Mouse (Mus musculus): ENCODE measurements at regions not wholly inside any gene's neighbourhood (a gene's known extent, or its start where the extent isn't known, plus 50 kb on each side); places are given as distances from the start of the nearest gene placed in this dataset.
"Not testable (repeated sequence)": the region's sequence is repeated elsewhere in the genome, so short reads cannot be mapped to it uniquely, and the experiment has no call there.

- H3K4me2 ChIP-seq (ENCODE audit: insufficient read depth, low read depth, poor library complexity, severe bottlenecking) = no peak overlapping the region
- in situ Hi-C loops (cut with MboI; ENCODE audit: low pct_ligation_motif_present, low pct_unique_long_range_greater_than_20kb, low sequenced_read_pairs) = no loop called here
- H3K4me3 ChIP-seq (replicated peaks in 1 of 3; ENCODE audit: low read depth in 2 of 3, low read length in 2 of 3, poor library complexity in 1 of 3) = no peak overlapping the region
- no peaks in the 10 kb centered on the region for H3K79me2 ChIP-seq (replicated peaks; ENCODE audit: control insufficient read depth, extremely low read depth, insufficient read depth, poor library complexity, severe bottlenecking)
- H3K9me3 ChIP-seq (replicated peaks; ENCODE audit: low read length) = peaks cover 12% of the 10 kb centered on the region
- H3K9ac ChIP-seq (ENCODE audit: insufficient read depth, low read depth) = no peak overlapping the region
- H3K27me3 ChIP-seq (replicated peaks) = no peaks in the 10 kb centered on the region
- dilution Hi-C loops (cut with MboI; ENCODE audit: extremely low pct_ligation_motif_present, extremely low pct_unique_long_range_greater_than_20kb, low sequenced_read_pairs) = no loop called here
- H3K36me3 ChIP-seq (replicated peaks in 1 of 2; ENCODE audit: control insufficient read depth in 1 of 2, insufficient read depth in 1 of 2, low read length in 1 of 2) = no peaks in the 10 kb centered on the region
- H3K4me1 ChIP-seq (ENCODE audit: control insufficient read depth in 1 of 2, insufficient read depth in 2 of 2) = no peaks in the 10 kb centered on the region
- TF ChIP-seq JUN (IDR thresholded peaks at IDR 0.05; ENCODE audit: insufficient read depth, low read depth, low read length) (no peak), UBTF (IDR thresholded peaks at IDR 0.05; ENCODE audit: low read depth, low read length) (no peak), SMC3 (IDR thresholded peaks at IDR 0.05; ENCODE audit: low read depth, low read length) (no peak), RCOR1 (conservative IDR thresholded peaks at IDR 0.05; ENCODE audit: low read depth, low read length) (no peak), MAZ (IDR thresholded peaks at IDR 0.05; ENCODE audit: low read depth, low read length) (no peak), USF1 (IDR thresholded peaks at IDR 0.05; ENCODE audit: low read depth, low read length) (no peak), PAX5 (IDR thresholded peaks at IDR 0.05; ENCODE audit: low read length) (no peak), POLR2A (IDR thresholded peaks at IDR 0.05; ENCODE audit: low read depth, low read length) (no peak), ETS1 (conservative IDR thresholded peaks at IDR 0.05; ENCODE audit: low read depth, low read length) (no peak), TBP (conservative IDR thresholded peaks at IDR 0.05; ENCODE audit: low read depth, low read length) (no peak), ZC3H11A (IDR thresholded peaks at IDR 0.05; ENCODE audit: low read depth, low read length) (no peak), POLR2AphosphoS2 (IDR thresholded peaks at IDR 0.05; ENCODE audit: low read depth, low read length) (no peak)
- no peak overlapping the region for H3K27ac ChIP-seq (ENCODE audit: insufficient read depth, low read depth)
- DNase-seq (ENCODE audit: extremely low read depth) = no peak
Measured at GRCm38 (mm10) chr5:10189480-10189879, 56.8 kb downstream of the Gm5152 start.

GRCm38 (mm10) chr5:10162256-10162655 lies 84.1 kb downstream of the Gm5152 start:
- H3K79me2 ChIP-seq (replicated peaks; ENCODE audit: control insufficient read depth, extremely low read depth, insufficient read depth, poor library complexity, severe bottlenecking); H3K4me3 ChIP-seq (replicated peaks in 1 of 3; ENCODE audit: low read depth in 2 of 3, low read length in 2 of 3, poor library complexity in 1 of 3); H3K9me3 ChIP-seq (replicated peaks; ENCODE audit: low read length); H3K36me3 ChIP-seq (replicated peaks in 1 of 2; ENCODE audit: control insufficient read depth in 1 of 2, insufficient read depth in 1 of 2, low read length in 1 of 2); DNase-seq (ENCODE audit: extremely low read depth); dilution Hi-C loops (cut with MboI; ENCODE audit: extremely low pct_ligation_motif_present, extremely low pct_unique_long_range_greater_than_20kb, low sequenced_read_pairs); H3K27ac ChIP-seq (ENCODE audit: insufficient read depth, low read depth); H3K27me3 ChIP-seq (replicated peaks); H3K9ac ChIP-seq (ENCODE audit: insufficient read depth, low read depth); H3K4me1 ChIP-seq (ENCODE audit: control insufficient read depth in 1 of 2, insufficient read depth in 2 of 2); in situ Hi-C loops (cut with MboI; ENCODE audit: low pct_ligation_motif_present, low pct_unique_long_range_greater_than_20kb, low sequenced_read_pairs); H3K4me2 ChIP-seq (ENCODE audit: insufficient read depth, low read depth, poor library complexity, severe bottlenecking): not testable (repeated sequence)

GRCm38 (mm10) chr5:10149333-10149732 lies 97.0 kb downstream of the Gm5152 start:
- DNase-seq (ENCODE audit: extremely low read depth) = no peak
- dilution Hi-C loops (cut with MboI; ENCODE audit: extremely low pct_ligation_motif_present, extremely low pct_unique_long_range_greater_than_20kb, low sequenced_read_pairs) = no loop called here
- Histone ChIP-seq H3K9ac (ENCODE audit: insufficient read depth, low read depth) (no peak overlapping the region), H3K79me2 (replicated peaks; ENCODE audit: control insufficient read depth, extremely low read depth, insufficient read depth, poor library complexity, severe bottlenecking) (no peaks in the 10 kb centered on the region), H3K27me3 (replicated peaks) (no peaks in the 10 kb centered on the region), H3K4me1 (ENCODE audit: control insufficient read depth in 1 of 2, insufficient read depth in 2 of 2) (peaks cover 0 to 8% of the 10 kb centered on the region in 2 experiments; a peak in 2 of 4 replicates), H3K27ac (ENCODE audit: insufficient read depth, low read depth) (no peak overlapping the region), H3K9me3 (replicated peaks; ENCODE audit: low read length) (peaks cover 21% of the 10 kb centered on the region), H3K4me2 (ENCODE audit: insufficient read depth, low read depth, poor library complexity, severe bottlenecking) (no peak overlapping the region), H3K4me3 (replicated peaks in 1 of 3; ENCODE audit: low read depth in 2 of 3, low read length in 2 of 3, poor library complexity in 1 of 3) (no peak overlapping the region), H3K36me3 (replicated peaks in 1 of 2; ENCODE audit: control insufficient read depth in 1 of 2, insufficient read depth in 1 of 2, low read length in 1 of 2) (no peaks in the 10 kb centered on the region)
- in situ Hi-C loops (cut with MboI; ENCODE audit: low pct_ligation_motif_present, low pct_unique_long_range_greater_than_20kb, low sequenced_read_pairs) = no loop called here
- no peak for TF ChIP-seq NELFE (IDR thresholded peaks at IDR 0.05; ENCODE audit: low read depth, low read length)
- no peak for TF ChIP-seq JUND (conservative IDR thresholded peaks at IDR 0.05; ENCODE audit: low read depth, low read length)
- no peak for TF ChIP-seq ETS1 (conservative IDR thresholded peaks at IDR 0.05; ENCODE audit: low read depth, low read length)
- peak; percentile 51 for TF ChIP-seq SMC3 (IDR thresholded peaks at IDR 0.05; ENCODE audit: low read depth, low read length)
- TF ChIP-seq MXI1 (IDR thresholded peaks at IDR 0.05; ENCODE audit: low read depth, low read length) = no peak
- TF ChIP-seq CTCF (conservative IDR thresholded peaks at IDR 0.05 in 1 of 2, IDR thresholded peaks at IDR 0.05 in 1 of 2; ENCODE audit: low read depth in 2 of 2, low read length in 2 of 2) = peak in 1 of 2 experiments; percentile 55; a peak in 2 of 4 replicates
- no peak for TF ChIP-seq PAX5 (IDR thresholded peaks at IDR 0.05; ENCODE audit: low read length)
- no peak for TF ChIP-seq GABPA (IDR thresholded peaks at IDR 0.05; ENCODE audit: insufficient replicate concordance, low read depth, low read length)
- TF ChIP-seq RAD21 (IDR thresholded peaks at IDR 0.05; ENCODE audit: low read depth, low read length) = peak; percentile 27

Measured in CH12.LX (cell line).